Mouse (Mus musculus): ENCODE measurements at regions not wholly inside any gene's neighbourhood (a gene's known extent, or its start where the extent isn't known, plus 50 kb on each side); places are given as distances from the start of the nearest gene placed in this dataset.

DNA sequence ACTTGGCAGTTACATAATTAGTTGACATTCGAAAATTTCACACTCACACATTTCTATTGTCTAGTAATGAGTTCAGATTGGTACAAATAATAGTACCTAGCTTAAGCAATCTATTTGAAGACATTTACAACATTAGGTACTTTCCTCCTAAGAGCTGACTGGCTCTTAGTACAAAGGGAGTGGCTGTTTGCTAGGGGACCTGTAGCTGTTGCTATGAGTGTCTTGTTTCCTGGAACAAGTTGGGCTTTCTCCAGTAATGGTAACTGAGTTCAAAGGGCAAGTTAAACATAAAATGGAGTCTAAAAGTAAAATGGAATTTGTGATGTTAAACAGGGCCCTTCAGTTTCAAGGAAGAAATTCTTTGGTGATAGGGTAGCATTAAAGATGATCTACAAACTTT is 910.4 kb downstream of the Diaph3 start:
- DNase-seq (ENCODE audit: extremely low spot score in 1 of 2, low spot score in 1 of 2), result no peak

DNA sequence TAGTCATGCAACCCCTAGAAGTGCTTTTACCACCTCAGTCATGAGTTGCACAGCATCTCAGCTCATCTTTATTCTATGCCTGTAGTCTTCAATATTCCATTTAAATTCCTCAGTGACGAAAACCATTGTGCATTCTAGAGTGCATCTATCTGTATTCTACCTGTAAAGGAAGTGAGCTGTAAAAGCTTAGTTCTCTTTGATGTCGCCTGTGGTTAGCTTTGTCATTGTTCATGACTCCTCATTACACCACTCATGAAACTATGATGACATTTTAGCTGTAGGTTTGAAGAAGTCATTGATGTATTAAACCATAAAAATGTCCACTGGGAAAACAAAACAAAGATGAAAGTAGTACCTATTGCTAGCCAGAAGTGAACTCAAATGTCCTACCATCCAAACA is 911.3 kb downstream of the Diaph3 start:
- no peak for DNase-seq (ENCODE audit: extremely low spot score in 1 of 2, low spot score in 1 of 2)

DNA sequence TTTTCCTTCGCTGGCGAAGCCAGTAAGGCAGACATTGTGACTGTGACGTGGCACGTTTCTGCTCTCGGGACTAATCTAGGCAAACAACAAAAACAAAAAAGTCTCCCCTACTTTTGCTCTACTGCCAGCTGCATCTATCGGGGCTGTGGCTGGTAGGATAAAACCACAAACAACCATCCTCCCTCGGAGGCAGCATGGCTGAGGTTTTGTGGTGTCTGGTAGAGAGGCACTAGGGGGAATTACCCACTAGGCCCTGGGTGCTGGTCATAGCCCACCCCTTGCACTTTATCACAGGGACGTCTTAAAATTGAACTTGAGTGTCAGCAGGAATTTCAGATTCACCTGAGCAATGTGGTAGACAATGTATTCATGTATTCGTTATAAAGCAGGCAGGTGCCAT is 925.3 kb downstream of the Diaph3 start:
- DNase-seq (ENCODE audit: extremely low spot score in 1 of 2, low spot score in 1 of 2), result no peak

DNA sequence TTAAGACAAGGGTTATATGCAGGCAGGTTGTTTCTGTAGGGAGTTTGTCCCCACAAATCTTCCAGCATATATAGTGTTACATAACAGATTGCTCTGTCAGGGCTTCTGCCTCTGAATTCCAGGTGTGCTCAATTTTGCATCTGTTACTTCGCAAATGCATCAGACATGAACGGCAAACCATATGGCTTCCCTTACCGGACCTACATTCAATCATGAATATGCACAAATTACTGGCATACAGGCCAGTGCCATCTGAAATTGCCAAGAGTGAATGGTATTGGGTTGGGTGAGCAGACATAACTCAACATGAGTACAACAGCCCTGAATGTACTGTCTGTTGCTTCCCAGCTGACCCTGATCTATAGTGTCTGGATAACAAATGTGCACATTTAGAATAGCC is 929.4 kb downstream of the Diaph3 start:
- no peak for DNase-seq (ENCODE audit: extremely low spot score in 1 of 2, low spot score in 1 of 2)

DNA sequence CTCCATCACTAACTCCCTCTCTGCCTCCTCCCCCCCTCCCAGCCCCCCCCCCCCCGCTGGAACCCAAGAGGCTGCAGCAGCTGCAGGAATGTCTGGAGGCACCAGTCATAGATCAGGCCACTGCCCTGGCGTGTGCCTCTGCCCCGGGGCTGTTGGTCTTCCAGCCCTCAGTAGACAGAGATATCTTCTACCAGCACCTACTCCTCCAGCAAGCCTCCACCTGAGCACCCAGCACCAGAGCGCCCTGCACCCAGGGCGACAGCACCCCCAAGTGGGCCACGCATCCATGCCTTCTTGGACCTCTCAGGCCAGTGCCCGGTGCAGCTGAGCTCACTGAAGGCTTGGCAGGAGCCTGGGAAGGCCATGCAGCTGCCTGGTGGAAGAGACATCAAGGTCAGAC is 936.5 kb downstream of the Diaph3 start:
- no peak for DNase-seq (ENCODE audit: extremely low spot score in 1 of 2, low spot score in 1 of 2)

DNA sequence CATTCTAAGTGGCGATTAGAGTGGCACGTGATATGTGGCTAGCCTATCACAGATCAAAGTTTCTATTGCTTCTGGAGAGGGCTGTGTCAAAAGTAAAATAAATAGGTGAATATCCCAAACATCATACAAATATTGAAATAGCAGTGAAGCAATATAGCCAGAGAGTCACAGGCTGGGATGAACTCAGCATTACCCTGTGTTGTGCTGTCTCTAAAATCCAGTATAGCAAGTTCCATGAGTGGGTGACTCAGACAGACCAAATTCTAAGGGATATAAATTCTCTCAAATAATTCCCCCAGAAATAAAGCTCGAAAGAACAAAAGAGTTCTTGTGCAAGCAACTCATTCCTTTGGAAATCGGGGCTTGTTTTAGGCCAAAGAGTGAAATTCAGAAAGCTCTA is 943.2 kb downstream of the Diaph3 start:
- no peak for DNase-seq (ENCODE audit: extremely low spot score in 1 of 2, low spot score in 1 of 2)

DNA sequence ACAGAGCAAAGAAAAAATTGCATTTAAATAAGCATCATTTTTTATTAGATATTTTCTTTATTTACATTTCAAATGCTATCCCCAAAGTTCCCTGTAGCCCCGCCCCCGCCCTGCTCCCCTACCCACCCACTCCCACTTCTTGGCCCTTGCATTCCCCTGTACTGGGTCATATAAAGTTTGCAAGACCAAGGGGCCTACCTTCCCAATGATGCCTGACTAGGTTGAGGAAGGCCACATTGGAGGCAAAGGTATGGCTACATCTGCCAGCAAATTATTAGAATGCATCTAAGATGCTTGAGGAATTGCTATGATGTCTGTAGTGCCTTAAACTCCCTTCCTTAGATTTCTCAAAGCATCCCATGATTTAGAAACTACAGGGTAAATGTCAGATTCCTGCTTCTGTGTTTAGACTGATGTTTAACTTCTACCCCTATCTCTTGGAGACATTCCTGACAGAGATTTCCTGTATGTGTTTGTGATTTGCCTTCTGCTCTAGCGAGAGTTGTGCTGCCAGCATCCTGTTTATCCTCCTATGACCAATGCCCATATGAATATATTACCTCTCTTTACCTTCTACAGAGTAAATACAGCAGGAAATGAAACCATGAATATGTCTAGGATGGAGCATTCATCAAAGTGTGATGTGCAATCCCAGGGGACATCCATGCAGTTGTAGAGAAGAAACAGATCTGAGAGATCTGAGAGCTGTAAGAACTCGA is 956.2 kb downstream of the Diaph3 start:
- no peak for DNase-seq (ENCODE audit: extremely low spot score in 1 of 2, low spot score in 1 of 2)

DNA sequence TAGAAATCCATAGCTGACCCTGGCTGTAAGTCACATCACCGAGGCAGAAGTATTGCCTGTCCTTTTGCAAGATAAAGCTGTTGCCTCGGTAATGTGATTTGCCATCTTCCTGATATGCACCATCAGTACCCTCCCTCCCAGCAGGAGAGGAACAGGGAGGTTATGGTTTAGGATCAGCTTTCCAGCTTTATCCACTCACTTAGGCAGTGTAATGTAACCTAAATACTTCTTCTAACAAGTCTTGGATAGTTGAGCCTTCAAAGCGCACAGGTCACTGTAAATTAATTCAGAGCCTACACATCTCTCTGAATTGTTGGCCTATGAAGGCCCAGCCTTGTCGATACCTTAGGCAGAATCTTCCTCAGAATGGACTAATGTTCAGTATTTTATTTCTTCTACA is 962.5 kb downstream of the Diaph3 start:
- DNase-seq (ENCODE audit: extremely low spot score in 1 of 2, low spot score in 1 of 2), result no peak

DNA sequence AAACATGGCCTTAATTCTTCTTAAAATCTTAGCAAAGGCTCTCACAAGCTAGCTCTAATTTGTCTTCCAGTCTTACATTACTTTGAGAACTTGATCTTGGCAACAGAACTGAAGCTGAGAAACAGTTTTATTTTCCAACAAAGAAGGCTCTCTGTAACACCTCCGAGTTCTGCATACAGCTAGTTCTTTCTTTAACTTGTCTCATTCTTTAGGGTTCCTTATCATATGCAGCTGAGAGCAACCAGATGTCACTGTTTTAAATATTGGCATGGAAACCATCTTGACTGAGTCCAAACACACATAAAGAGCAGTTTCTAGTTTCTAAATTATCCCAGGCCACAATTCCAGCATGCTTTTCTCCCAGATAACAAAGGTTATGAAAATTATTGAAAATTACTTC is 969.9 kb downstream of the Diaph3 start:
- peak; percentile 59 to 72 for DNase-seq (ENCODE audit: extremely low spot score in 1 of 2, low spot score in 1 of 2)

DNA sequence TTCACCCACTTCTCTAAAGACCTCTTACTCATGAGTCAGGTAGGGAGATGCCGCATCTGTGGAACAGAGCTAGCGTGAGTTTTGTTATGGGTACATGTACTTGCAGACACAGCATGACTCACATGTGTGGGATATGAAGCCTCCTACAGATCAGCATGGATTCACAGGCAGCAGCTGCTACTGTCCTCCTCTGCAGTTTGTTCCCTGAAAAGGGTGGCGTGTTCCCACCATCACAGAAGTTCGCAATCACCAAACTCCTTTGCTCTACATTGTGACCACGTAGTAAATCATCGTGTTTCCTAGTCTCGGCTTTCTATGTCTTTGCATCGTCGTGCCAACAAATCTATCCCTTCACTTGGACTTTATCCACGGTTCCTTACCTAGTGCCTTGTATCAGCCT is 981.9 kb downstream of the Diaph3 start:
- DNase-seq (ENCODE audit: extremely low spot score in 1 of 2, low spot score in 1 of 2), result peak; percentile 88

DNA sequence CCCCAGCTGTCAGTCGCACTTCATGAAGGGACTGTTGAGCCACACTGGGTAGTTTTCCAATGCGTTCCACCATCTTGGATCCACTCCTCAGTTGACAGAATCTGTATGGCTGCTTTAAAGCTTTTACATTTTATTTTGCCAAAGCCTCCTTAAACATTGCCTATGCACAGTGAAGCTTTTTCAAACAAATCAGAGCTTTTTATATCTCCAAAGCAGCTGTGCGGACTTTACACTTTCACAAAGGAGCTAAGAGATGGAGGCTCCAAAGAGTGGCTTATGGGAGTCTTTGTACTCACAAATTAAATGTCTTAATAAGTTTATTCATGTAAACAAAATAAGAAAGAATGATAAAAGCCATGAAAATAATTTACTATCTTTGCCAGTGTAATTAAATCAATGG is 986.3 kb downstream of the Diaph3 start:
- DNase-seq (ENCODE audit: extremely low spot score in 1 of 2, low spot score in 1 of 2), result peak; percentile 5 to 47

DNA sequence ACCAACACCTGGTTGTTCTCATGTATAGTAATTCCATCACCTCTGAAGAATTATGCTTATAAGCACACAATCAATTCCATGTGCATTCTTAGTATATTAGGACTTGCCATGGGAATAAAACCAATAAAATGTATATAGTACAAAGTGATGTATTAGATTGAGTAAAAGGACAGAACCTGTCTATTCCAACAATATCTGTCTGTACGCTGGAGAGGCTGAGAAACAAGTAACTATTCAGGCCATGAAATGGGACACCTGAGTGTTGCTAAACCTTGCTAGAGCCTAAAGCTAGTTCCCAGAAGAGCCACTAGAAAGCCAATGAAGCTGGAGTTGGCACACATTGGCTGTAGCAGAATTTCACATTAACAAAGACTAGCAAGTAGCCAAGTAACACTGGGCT is 989.8 kb downstream of the Diaph3 start:
- no peak for DNase-seq (ENCODE audit: extremely low spot score in 1 of 2, low spot score in 1 of 2)

DNA sequence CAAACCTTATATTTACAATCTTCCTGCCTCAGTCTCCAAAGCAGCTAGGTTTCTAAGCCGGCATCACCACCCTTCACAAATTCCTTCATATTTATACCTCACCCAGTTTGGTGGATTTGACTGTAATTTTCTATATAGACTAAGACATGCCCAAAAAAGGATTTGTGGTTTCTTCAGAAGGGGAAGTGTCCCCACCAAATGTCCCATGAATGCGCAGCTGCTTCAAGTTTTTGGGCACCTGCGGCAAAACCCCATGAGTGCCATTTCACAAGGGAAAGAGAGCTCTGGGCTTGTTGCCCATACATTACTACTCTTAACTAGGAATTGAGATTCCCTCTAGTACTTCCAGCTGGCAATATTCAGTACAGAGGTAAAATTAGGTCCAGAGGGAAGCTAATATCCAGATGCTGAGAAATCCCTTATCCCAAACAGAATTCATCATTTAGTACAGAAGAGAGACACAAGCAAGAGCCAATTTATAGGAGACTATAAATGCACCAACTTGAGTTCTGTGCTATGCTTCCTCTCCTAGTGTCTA is 990.6 kb downstream of the Diaph3 start:
- no peak for DNase-seq (ENCODE audit: extremely low spot score in 1 of 2, low spot score in 1 of 2)

DNA sequence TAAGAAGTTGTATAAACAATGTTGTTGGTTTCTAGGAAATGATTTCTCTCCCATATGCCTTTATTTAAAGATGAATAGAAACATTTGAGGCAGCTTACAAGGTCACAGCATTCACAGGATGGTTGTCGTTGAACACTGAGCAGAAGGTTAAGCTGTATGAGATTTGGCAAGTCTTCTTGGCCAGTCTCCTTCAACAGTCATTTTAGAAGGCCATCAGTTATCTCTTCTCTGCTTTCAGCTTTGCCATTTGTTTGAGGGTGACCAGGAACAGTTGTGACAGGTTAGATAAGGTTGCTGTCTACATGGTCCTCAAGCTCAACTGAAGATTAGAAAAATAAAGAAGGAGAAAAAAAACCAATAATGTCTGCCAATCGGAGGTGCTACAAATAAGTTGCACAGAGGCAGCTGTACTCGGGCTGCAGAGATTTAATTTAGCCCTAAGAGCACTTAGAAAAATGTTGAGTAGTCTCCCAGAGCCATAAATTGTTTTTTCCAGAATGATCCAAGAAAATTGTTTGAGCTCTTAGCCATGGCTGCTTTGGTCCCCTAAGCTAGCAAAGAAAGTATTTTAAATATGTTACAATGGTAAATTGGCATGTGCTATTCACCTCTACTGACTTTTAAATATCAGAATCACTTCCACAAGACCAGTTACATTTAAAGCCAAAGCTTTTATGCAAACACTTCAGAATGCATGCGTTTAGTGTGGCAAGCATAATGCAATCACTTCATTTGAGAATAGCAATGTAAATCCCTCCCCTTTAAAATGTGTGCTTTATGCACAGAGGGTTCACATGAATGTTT is 1025.6 kb downstream of the Diaph3 start:
- DNase-seq (ENCODE audit: extremely low spot score in 1 of 2, low spot score in 1 of 2), result no peak

DNA sequence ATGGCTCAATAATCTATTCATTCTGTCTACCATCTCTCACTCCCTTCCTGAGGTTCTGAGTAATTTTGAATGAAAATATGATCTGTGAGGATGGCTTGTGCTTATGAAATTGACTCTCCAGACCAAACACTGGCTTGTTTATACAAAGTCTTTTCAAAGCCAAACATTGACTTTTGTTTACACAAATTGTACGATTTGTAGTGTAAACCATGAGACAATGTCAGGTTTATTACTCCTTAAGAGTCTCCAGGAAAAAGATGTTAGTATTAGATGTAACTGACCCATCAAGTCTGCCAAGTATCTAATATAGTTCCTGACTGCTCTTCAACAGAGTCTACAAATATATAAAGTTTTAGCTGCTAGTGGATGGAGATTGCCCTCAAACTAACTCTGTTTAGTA is 1039.5 kb downstream of the Diaph3 start:
- DNase-seq (ENCODE audit: extremely low spot score in 1 of 2, low spot score in 1 of 2), result no peak

DNA sequence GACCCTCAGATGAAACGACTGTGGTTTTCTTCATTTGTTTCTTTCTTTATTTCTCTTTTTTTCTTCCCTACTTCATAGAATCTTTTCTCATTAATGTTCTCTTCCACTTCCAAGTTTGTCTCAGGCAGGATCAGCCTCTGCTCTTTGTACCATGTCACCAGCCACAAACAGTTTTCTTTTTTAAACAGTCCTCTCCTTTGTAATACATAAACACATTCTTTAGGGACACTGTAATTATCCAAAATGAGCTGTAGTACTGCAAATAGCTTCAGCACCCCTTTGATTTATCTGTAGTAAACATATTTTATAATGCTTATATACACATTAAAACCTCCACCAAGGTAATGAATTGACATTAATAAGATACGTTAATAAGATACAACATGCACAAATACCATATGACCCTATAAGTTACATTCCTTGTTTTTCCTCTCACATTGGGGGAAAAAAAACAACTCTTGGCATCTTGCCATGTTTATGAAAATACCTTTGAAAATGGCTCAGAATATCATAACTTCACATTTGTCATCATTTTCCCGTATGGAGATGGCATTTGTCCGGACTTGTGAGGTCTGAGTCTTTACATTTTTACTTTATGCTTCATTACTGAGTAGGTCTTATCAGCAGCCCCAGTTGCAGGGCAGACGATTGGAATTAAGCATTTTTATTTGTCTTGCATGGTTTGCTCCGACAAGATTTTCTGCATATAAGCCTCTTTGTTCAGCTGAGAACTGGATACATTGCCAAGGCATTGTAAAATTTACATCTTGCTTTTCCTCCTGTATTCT is 1070.5 kb downstream of the Diaph3 start:
- no peak for DNase-seq (ENCODE audit: extremely low spot score in 1 of 2, low spot score in 1 of 2)

DNA sequence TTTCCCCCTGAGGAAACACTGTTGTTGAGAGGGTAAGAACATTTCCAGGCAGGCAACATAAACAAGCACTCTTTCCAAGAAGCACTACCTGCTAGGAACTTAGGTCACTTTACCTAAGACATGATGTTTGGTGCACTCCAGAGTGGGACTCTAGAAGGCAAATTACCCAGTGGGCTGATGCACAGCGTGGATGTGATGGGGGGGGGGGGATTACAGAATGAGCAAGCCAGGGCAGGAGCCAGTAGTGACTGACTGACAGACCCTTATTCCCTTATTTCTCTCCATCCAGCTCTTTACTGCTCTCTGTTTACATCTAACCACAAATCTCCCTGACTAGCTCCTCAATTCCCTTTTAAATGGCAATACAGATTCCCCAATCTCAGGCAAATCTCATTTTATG is 1071.7 kb downstream of the Diaph3 start:
- DNase-seq (ENCODE audit: extremely low spot score in 1 of 2, low spot score in 1 of 2), result no peak

DNA sequence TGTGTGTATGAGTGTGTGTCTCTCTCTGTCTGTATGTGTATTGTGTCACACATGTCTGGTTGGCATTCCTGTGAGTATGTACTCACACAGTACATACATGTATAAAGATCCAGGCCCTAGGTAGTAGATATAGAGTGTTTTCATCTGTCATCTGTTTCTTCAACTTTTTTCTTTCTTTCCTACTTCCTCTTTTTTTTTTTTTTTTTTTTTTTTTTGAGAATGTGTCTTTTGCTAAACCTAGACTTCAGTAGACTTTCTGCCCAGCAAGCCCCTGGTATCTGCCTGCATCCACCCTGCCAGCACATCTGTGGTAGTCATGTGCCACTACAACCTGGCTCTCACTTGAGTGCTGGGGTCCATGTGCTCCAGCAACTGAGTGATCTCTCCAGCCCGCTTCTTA is 1073.3 kb downstream of the Diaph3 start:
- no peak for DNase-seq (ENCODE audit: extremely low spot score in 1 of 2, low spot score in 1 of 2)

DNA sequence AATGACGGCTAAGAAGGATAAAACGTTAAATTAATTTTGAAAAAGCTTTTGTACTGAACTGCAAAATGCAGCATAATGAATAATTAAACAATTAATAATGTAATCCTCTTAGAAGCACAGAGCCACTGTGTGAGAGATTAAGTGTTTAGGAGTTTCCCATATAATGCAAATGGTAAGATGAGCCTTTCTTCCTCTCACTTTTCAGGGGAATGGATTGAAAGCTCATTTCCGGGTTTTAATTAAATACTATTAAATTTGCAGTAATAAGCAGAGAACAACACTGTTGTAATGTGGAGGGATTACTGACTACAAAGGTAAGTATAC is 1077.5 kb downstream of the Diaph3 start:
- no peak for DNase-seq (ENCODE audit: extremely low spot score in 1 of 2, low spot score in 1 of 2)

DNA sequence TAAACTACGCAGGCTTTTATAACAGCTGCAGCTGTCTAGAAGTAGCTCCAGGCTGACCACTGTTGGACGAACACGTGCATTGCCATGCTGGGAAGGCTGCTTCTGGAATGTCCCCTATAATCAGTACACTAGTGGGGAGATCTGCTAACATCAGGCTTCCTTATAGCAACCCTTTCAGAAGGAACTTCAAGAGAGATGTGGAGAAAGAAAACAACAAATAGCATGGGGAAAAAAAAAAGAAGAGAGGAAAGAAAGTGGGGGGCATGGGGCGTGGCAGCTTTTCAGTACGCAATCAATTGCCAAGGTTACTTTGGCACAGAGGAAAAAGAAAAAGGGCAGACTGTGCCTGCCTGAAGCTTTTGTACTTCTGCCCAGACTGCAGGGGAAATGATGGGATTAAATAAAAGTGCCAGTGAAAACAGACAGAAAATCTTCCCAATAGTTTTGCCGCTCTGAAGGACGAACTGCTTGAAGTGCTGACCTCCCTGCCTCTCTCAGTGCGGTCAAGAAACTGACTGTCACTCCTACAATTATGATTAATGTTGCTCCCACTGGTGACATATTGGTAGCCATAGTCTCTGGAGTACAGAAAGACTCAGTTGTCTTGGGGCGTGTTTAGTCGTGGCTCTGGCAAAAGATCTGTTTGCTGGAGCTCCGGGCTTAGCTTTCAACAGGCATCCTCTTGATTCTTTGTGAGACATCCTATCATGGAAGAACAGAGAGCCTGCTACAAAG is 1078.0 kb downstream of the Diaph3 start:
- DNase-seq (ENCODE audit: extremely low spot score in 1 of 2, low spot score in 1 of 2), result peak in 1 of 2 experiments; percentile 10

DNA sequence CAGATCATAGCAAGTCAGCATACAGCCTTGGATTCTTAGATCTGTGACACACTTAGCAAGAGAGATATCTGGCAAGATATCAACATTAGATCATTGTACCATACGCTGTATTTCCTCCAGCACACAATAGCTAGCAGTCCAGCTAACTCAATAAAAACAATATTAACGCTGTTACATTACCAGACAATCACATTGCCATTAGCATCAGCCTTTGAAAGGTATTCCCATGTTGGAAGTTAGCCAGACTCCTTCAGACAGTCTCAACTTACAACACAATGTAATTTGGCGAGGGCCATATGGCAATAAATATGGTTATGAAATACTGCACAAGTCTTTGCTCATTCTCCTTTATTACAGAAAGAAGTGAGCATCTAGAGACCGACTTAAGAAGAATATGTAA is 1084.0 kb downstream of the Diaph3 start:
- DNase-seq (ENCODE audit: extremely low spot score in 1 of 2, low spot score in 1 of 2), result no peak
